In the genomic region with DNA sequence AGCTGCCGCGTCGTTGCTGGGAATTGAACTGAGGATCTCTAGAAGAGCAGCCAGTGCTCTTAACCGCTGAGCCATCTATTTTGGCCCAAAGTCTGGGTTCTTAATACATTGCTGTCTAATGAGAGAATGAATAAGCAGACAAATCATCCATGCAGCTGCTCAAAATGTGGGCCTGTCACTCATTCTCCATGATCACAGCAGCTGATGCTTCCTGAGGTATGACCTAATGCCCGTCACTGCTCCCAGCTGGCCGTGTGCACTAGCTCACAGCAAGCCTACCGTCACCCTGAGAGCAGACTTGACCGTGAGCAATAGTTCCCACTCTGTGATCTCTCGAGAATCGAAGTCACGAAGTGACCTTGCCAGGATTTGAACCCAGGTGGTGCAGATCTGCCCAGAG, we compare ENCODE assay signal across 2 mouse cellular contexts.
TF ChIP-seq lines count a peak whose summit lies in the region.

No protein-coding gene starts in this region.

TF ChIP-seq in C2C12, 6 proteins besides CTCF, POLR2A, EP300 and RAD21:
- TF ChIP-seq USF1 (IDR thresholded peaks at IDR 0.05; ENCODE audit: low read depth) (no peak), MYOD1 (IDR thresholded peaks at IDR 0.05; ENCODE audit: control insufficient read depth, insufficient read length, low read depth) (peak; percentile 99)

TF ChIP-seq in myocyte, 11 proteins besides CTCF, POLR2A, EP300 and RAD21:
- TF ChIP-seq MYOG (IDR thresholded peaks at IDR 0.05; ENCODE audit: control insufficient read depth in 1 of 3, insufficient read depth in 1 of 3, insufficient read length in 2 of 3, low read depth in 2 of 3) (peak; percentile 74 to 90 (median 75)), TCF12 (IDR thresholded peaks at IDR 0.05; ENCODE audit: insufficient read depth, poor library complexity, severe bottlenecking) (peak; percentile 70), USF1 (IDR thresholded peaks at IDR 0.05; ENCODE audit: low read depth) (no peak), TCF3 (IDR thresholded peaks at IDR 0.05; ENCODE audit: insufficient read length, low read depth) (peak; percentile 81), MYOD1 (IDR thresholded peaks at IDR 0.05; ENCODE audit: control insufficient read depth in 1 of 3, insufficient read length in 2 of 3, low read depth in 2 of 3) (peak; percentile 91 to 99 (median 98))
